Mouse (Mus musculus): ENCODE data around the gene Rhox2h.
"Not testable (repeated sequence)": the region's sequence is repeated elsewhere in the genome, so short reads cannot be mapped to it uniquely, and the experiment has no call there.

DNA sequence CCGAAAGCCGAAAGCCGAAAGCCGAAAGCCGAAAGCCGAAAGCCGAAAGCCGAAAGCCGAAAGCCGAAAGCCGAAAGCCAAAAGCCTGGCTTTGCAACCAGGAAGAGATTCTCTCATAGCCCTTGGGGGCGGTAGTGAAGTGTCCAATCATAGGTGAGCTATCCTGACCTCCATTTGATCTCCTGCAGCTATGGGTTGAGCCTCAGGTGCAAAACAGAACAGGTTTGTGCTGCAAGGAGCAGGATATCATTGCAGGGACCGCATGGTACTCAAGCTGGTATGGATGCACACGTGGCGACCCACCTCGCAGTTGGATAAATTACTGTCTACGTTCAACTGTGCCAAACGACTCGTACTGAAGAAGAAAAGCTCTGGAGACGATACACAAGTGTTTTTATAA lies 21.9 kb downstream of the Rhox2h start, which contains the start of gene Rhox4g:
- not testable (repeated sequence) for TF ChIP-seq CTCF, EP300 (IDR thresholded peaks at IDR 0.05; ENCODE audit: low read depth)

Measured in liver, postnatal 0 days (tissue).